Mouse (Mus musculus) midbrain, embryonic 14.5 days (tissue): Measurements from ENCODE around the gene Gjc2. TPM values are rescaled to one million over a fixed set of nuclear protein-coding genes. Genes with fewer than 3 reads are reported as not detected.

Experiments used
- polyA plus RNA-seq: library from polyadenylated mRNA; unstranded; fragments of >200 nt; fragmentation: Nextera tagmentation; extraction: Ambion mirVana; gene quantifications from 2 replicates; pipeline ENCODE4 v1.2.1, GENCODE M21; 2014

Gjc2 gene
- polyA plus RNA-seq, 1 experiment from 2014 or later: 0.18 TPM

Other genes starting within 250 kb of the Gjc2 start
- 641 and 678 TPM in 2 replicates for gene Rnf187, start 244.3 kb downstream of the Gjc2 start, polyA plus RNA-seq
- gene Hist3h2ba, start 234.3 kb downstream of the Gjc2 start, polyA plus RNA-seq: 239 and 784 TPM in 2 replicates
- 129 and 130 TPM in 2 replicates for gene Hist3h2a, start 228.5 kb downstream of the Gjc2 start, polyA plus RNA-seq
- 1.1 and 1.3 TPM in 2 replicates for gene Trim17, start 228.5 kb downstream of the Gjc2 start, polyA plus RNA-seq
- gene Trim11, start 205.1 kb downstream of the Gjc2 start, polyA plus RNA-seq: 18.6 and 20.8 TPM in 2 replicates
- gene Obscn, start 46.8 kb downstream of the Gjc2 start, polyA plus RNA-seq: 0.37 and 0.43 TPM in 2 replicates
- 3.1 and 6.3 TPM in 2 replicates for gene Iba57, start 19.5 kb downstream of the Gjc2 start, polyA plus RNA-seq
- gene Guk1, start 9.0 kb upstream of the Gjc2 start, polyA plus RNA-seq: 205 and 261 TPM in 2 replicates
- 87.7 and 108 TPM in 2 replicates for gene Mrpl55, start 19.3 kb upstream of the Gjc2 start, polyA plus RNA-seq
- gene 2310033P09Rik, start 25.1 kb upstream of the Gjc2 start, polyA plus RNA-seq: 23.7 and 26.7 TPM in 2 replicates
- 594 and 613 TPM in 2 replicates for gene Arf1, start 45.1 kb upstream of the Gjc2 start, polyA plus RNA-seq
- 0.43 and 0.46 TPM in 2 replicates for gene Wnt3a, start 107.5 kb upstream of the Gjc2 start, polyA plus RNA-seq
- 1.6 and 1.7 TPM in 2 replicates for gene Wnt9a, start 123.7 kb upstream of the Gjc2 start, polyA plus RNA-seq
- 0.17 TPM in 1 of 2 replicates, not detected in the other for gene Prss38, start 192.4 kb upstream of the Gjc2 start, polyA plus RNA-seq